Mouse (Mus musculus) hindbrain, embryonic 15.5 days (tissue): ENCODE results near the gene Padi2. TPM values are rescaled to one million over a fixed set of nuclear protein-coding genes. Genes with fewer than 3 reads are reported as not detected.

ENCODE experiments used
- ATAC-seq: fragments of 200-750 bp; cut with Nextera tagmentation; 2 replicates; pipeline ENCODE4 v1.8.0; 2017; ENCODE audit warnings: low read depth, moderate number of reproducible peaks, moderate TSS enrichment; ENCODE audit not compliant: low FRiP score
- H3K27ac ChIP-seq: fragments of 300-500 bp; sonication (generic); replicated peaks from 2 replicates; pipeline ENCODE4 v1.5.1; 2015; ENCODE audit warnings: mild to moderate bottlenecking, inconsistent platforms
- H3K27me3 ChIP-seq: fragments of 300-500 bp; sonication (generic); 2 replicates; pipeline ENCODE4 v1.6.1; 2015; ENCODE audit warnings: control low read depth, inconsistent platforms
- H3K36me3 ChIP-seq: fragments of 300-500 bp; sonication (generic); 2 replicates; pipeline ENCODE4 v1.6.1; 2015; ENCODE audit warnings: control low read depth, inconsistent platforms
- H3K4me1 ChIP-seq: fragments of 300-500 bp; sonication (generic); replicated peaks from 2 replicates; pipeline ENCODE4 v1.6.1; 2015; ENCODE audit warnings: control low read depth, inconsistent platforms
- H3K4me2 ChIP-seq: fragments of 300-500 bp; sonication (generic); 2 replicates; pipeline ENCODE4 v1.6.1; 2015; ENCODE audit warnings: moderate library complexity, mild to moderate bottlenecking, inconsistent platforms
- H3K4me3 ChIP-seq: fragments of 300-500 bp; sonication (generic); 2 replicates; pipeline ENCODE4 v1.5.1; 2015; ENCODE audit warnings: mild to moderate bottlenecking, inconsistent platforms
- H3K9ac ChIP-seq: fragments of 300-500 bp; sonication (generic); 2 replicates; pipeline ENCODE4 v1.6.1; 2015; ENCODE audit warnings: inconsistent platforms
- H3K9me3 ChIP-seq: fragments of 300-500 bp; sonication (generic); 2 replicates; pipeline ENCODE4 v1.6.1; 2016; ENCODE audit warnings: control low read depth, inconsistent platforms
- WGBS: fragments of 180-500 bp; shearing (Covaris S2); methylation state at CpG from one replicate; pipeline ENCODE4 v1.1.7; 2015; 5-methylcytosine and 5-hydroxymethylcytosine counted together
- polyA plus RNA-seq: library from polyadenylated mRNA; unstranded; fragments of >200 nt; fragmentation: Nextera tagmentation; extraction: Ambion mirVana; gene quantifications from 2 replicates; pipeline ENCODE4 v1.2.1, GENCODE M21; 2015

Padi2 gene
- polyA plus RNA-seq, 1 experiment from 2014 or later, result 1.2 TPM

DNA sequence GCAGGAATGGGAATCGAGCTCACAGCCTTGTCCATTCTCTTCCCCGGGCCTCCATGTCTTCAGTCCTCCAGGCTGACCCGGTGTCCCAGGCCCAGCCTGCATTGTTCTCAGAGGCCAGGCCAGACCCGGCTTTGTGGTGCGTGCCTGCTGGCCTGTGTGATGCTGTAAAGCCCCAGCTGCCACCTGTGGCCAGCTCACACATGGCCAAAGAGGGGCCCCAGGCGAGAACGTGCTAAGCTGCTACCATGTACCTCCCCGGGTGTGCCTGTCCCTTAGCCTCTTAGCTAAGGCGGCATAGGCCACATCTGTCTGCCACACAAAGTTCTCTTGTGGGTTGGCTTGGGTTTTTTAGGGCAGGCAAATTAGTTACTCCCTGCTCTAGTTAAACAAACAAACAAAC, 29.5 kb downstream of the Padi2 start:
- no peak overlapping the region for H3K4me2 ChIP-seq
- no peak overlapping the region for H3K4me3 ChIP-seq
- WGBS, result 72% methylated on average over 9 of the region's 9 CpGs
- H3K27ac ChIP-seq, result no peak overlapping the region
- H3K36me3 ChIP-seq, result no peaks in the 10 kb centered on the region
- no peak overlapping the region for H3K9ac ChIP-seq
- H3K9me3 ChIP-seq, result no peaks in the 10 kb centered on the region
- H3K4me1 ChIP-seq, result no peaks in the 10 kb centered on the region
- no peaks in the 10 kb centered on the region for H3K27me3 ChIP-seq
- ATAC-seq, result no peak

DNA sequence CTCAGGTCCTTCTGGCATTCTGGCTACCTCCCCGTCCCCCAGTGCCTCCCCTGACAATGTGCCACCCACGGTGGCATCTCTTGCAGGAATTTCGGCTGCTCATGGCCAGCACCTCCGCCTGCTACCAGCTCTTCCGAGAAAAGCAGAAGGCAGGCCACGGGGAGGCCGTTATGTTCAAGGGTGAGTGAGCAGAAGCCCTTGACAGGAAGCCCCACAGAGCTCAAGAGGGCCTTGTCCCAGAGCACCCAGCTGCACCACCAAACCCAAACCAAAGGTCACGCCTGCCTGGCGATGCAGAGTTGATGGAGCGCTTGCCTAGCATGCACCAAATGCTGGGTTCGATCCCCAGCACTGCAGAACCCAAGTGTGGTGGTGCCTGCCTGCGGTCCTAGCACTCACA, 38.2 kb downstream of the Padi2 start:
- H3K4me1 ChIP-seq, result no peaks in the 10 kb centered on the region
- no peak overlapping the region for H3K9ac ChIP-seq
- WGBS, result 89% methylated on average over 12 of the region's 12 CpGs

DNA sequence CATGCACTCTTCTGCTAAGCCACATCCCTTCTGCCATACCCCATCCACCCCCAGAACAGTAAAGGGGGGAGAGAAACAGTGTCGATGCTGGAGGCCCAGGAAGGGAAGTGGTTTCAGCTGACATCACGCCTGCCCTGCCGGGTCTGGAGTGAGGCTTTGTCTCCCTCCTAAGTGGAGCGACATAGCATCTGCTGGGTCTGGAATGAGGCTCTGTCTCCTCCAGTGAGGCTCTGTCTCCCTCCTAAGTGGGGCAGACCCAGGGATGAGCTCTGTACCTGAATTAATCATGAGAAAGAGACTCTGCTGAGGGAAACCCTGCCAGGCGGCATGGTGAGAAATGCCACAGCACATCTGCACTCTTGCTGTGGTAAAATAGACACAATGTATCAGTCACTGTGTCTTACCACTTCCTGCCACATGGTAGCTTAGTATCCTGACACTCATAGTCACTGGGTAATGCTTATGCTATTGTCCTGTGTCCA, 38.9 kb downstream of the Padi2 start:
- H3K4me2 ChIP-seq, result no peak overlapping the region
- no peaks in the 10 kb centered on the region for H3K9me3 ChIP-seq
- no peak overlapping the region for H3K27ac ChIP-seq
- H3K4me1 ChIP-seq, result no peaks in the 10 kb centered on the region
- H3K9ac ChIP-seq, result no peak overlapping the region
- no peak overlapping the region for H3K4me3 ChIP-seq
- no peaks in the 10 kb centered on the region for H3K27me3 ChIP-seq
- WGBS, result 76% methylated on average over 5 of the region's 5 CpGs
- ATAC-seq, result no peak
- H3K36me3 ChIP-seq, result no peaks in the 10 kb centered on the region

More for the DNA sequence above, 38.2 kb downstream of the Padi2 start:
- Histone ChIP-seq H3K36me3 (no peaks in the 10 kb centered on the region), H3K27me3 (no peaks in the 10 kb centered on the region), H3K27ac (no peak overlapping the region), H3K9me3 (no peaks in the 10 kb centered on the region), H3K4me3 (no peak overlapping the region), H3K4me2 (no peak overlapping the region)
- no peak for ATAC-seq

DNA sequence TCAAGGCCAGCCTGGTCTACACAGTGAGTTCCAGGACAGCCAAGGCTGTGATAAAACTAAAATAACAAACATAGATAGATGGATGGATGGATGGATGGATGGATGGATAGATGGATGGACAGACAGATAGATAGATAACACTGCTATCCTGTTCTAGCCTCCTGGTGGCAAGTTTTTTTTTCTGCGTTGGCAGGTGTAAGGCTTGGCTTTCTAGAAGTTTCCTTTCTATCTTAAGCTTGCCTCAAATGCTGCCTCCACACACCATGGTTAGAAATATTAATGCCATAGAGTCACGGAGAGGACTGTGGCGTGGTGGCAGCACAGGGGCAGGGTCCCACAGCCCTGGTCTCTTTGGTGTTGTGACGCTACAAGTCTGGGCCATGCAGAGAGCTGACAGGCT, 39.4 kb downstream of the Padi2 start:
- no peak for ATAC-seq

DNA sequence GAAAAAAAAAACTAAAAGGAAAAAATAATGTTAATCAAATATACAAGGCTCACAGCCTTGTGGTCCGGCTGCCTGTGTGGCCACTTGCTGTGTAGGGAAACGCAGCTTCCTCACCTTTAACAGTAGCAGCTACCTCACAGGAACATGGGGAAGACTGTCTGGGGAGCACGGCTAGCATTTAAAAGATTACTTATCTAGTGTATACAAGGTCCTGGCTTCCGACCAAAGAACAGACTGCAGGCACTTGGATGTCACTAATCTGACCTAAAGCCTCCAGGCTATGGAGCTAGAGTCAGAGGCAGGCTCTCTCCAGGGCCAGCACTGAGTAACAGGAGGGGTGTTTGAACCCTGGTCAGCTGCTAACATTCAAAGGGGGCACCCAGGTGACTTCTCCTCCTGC, 39.9 kb downstream of the Padi2 start:
- 78% methylated on average over 4 of the region's 4 CpGs for WGBS

More for the DNA sequence above, 39.4 kb downstream of the Padi2 start:
- H3K27me3 ChIP-seq, result no peaks in the 10 kb centered on the region
- no peak overlapping the region for H3K4me2 ChIP-seq
- H3K4me1 ChIP-seq, result no peaks in the 10 kb centered on the region
- H3K4me3 ChIP-seq, result no peak overlapping the region
- no peak overlapping the region for H3K27ac ChIP-seq
- no peaks in the 10 kb centered on the region for H3K36me3 ChIP-seq
- WGBS, result 95% methylated on average over 4 of the region's 4 CpGs
- no peak overlapping the region for H3K9ac ChIP-seq
- no peaks in the 10 kb centered on the region for H3K9me3 ChIP-seq

DNA sequence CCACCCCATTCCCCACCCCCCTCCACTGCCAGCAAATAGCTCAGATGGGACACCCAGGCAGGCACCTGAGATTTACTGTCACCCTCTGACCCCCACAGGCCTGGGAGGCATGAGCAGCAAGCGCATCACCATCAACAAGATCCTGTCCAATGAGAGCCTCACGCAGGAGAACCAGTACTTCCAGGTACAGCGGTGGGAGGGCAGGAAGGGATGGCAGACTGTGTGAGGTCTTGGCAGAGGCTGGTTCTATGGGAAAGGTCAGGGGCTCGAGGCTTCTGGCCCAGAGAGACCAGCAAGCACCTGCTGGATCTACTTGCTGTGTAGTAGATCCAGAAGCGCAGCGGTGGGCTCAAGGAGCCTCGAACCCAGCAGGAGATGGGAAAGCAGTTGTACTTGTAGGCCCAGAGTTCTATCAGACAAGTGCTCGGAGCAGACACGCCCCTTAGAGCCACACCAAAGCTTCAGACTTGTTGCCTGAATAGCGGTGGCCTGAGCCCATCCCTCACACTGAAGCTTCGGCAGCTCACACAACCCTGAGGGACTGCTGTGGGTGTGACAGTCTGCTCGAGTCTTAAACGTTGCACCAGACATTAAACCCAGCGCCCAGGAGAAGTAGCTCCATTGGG, 40.5 kb downstream of the Padi2 start:
- WGBS, result 78% methylated on average over 14 of the region's 14 CpGs
- Histone ChIP-seq H3K4me3 (no peak overlapping the region), H3K4me2 (no peak overlapping the region), H3K4me1 (no peaks in the 10 kb centered on the region), H3K36me3 (no peaks in the 10 kb centered on the region), H3K27me3 (no peaks in the 10 kb centered on the region), H3K9ac (no peak overlapping the region), H3K9me3 (no peaks in the 10 kb centered on the region), H3K27ac (no peak overlapping the region)
- ATAC-seq, result no peak

More for the DNA sequence above, 39.9 kb downstream of the Padi2 start:
- Histone ChIP-seq H3K9me3 (no peaks in the 10 kb centered on the region), H3K4me2 (no peak overlapping the region), H3K27ac (no peak overlapping the region), H3K27me3 (no peaks in the 10 kb centered on the region), H3K4me3 (no peak overlapping the region), H3K4me1 (no peaks in the 10 kb centered on the region), H3K36me3 (no peaks in the 10 kb centered on the region), H3K9ac (no peak overlapping the region)
- no peak for ATAC-seq

DNA sequence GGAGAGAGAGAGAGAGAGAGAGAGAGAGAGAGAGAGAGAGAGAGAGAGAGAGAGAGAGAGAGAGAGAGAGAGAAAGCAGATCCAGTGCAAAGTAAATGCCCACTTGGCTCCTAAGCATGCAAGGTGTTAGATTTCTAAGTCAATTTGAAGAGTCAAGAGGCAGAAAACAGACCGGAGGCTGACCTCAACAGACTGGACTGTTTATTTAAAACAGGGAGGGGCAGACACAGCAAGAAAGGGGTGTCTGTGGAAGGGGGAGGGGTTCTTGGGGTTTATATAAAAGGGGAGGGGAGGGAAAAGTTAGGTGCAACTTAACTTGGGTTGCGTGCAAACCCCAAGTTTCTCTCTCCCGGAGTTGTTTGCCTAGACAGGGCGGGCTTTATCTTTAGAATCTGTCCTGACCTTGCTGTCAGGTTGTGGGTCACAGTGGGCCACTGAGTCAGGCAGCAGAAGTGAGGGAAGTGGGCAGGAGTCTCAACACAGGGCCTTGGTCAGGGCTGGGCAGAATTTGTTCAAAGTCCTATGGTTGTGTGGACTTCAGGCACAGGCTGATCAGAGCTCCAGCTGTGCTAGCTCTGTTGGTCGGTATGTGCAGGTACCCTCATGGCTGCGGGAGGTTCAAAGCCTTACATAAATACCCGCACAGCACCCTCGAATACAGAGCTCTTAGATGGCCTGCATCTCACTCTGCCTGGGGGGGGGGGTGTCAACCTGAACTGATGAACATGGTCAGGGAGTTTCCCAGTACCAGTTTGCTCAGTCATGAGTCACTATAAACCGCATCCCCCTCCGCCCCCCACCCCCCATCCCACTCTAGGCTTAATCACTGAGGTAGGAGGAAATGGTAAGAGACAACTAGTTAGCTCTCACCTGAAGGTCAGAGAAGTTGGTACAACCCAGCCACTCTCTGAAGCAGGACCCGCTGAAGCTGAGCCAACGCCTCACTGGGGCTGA, 41.6 kb downstream of the Padi2 start:
- no peaks in the 10 kb centered on the region for H3K4me1 ChIP-seq
- no peak overlapping the region for H3K4me2 ChIP-seq
- H3K9me3 ChIP-seq, result no peaks in the 10 kb centered on the region
- no peak overlapping the region for H3K9ac ChIP-seq
- no peaks in the 10 kb centered on the region for H3K36me3 ChIP-seq
- H3K27ac ChIP-seq, result no peak overlapping the region
- no peak for ATAC-seq
- H3K27me3 ChIP-seq, result no peaks in the 10 kb centered on the region
- 87% methylated on average over 12 of the region's 12 CpGs for WGBS
- H3K4me3 ChIP-seq, result no peak overlapping the region

DNA sequence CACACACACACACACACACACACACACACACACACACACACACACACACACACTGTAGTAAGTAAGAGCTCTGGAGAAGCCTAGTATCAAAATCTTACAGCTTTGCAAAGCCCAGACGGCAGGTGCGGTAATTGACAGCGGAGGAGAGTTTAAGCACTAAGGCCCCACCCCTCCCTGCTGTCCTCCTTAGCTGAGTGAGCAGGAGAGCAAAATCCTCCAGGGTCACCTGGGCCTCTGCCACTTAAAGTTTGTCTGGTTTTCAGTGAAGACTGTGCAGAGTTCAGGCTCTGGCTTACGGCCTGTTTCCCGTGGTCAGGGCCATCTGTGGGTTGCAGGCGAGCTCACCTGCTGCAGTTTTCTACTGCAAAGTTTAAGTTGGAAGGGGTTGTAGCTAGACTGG, 42.3 kb downstream of the Padi2 start:
- H3K9ac ChIP-seq, result no peak overlapping the region
- 88% methylated on average over 6 of the region's 6 CpGs for WGBS
- H3K4me1 ChIP-seq, result no peaks in the 10 kb centered on the region
- ATAC-seq, result no peak
- no peaks in the 10 kb centered on the region for H3K27me3 ChIP-seq
- H3K27ac ChIP-seq, result no peak overlapping the region
- no peak overlapping the region for H3K4me3 ChIP-seq
- H3K9me3 ChIP-seq, result no peaks in the 10 kb centered on the region
- H3K4me2 ChIP-seq, result no peak overlapping the region
- no peaks in the 10 kb centered on the region for H3K36me3 ChIP-seq

DNA sequence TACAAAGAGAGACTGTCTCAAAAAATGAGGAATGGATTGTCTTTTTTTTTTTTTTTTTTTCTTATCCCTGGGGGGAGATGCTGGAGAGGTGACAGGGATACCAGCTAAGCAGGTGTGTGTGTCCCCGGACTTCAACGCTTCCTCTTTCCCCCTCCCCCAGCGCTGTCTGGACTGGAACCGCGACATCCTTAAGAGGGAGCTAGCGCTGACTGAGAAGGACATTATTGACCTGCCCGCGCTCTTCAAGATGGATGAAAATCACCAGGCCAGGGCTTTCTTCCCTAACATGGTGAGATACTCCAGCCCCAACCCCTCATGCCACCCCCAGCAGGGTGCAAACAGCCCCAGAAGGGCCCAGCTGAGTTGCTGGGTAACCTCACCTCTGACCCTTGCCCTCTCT, 42.9 kb downstream of the Padi2 start:
- Histone ChIP-seq H3K4me2 (no peak overlapping the region), H3K9me3 (no peaks in the 10 kb centered on the region), H3K27ac (no peak overlapping the region), H3K4me1 (no peaks in the 10 kb centered on the region), H3K4me3 (no peak overlapping the region), H3K36me3 (no peaks in the 10 kb centered on the region), H3K27me3 (no peaks in the 10 kb centered on the region), H3K9ac (no peak overlapping the region)
- no peak for ATAC-seq
- WGBS, result 84% methylated on average over 8 of the region's 8 CpGs

DNA sequence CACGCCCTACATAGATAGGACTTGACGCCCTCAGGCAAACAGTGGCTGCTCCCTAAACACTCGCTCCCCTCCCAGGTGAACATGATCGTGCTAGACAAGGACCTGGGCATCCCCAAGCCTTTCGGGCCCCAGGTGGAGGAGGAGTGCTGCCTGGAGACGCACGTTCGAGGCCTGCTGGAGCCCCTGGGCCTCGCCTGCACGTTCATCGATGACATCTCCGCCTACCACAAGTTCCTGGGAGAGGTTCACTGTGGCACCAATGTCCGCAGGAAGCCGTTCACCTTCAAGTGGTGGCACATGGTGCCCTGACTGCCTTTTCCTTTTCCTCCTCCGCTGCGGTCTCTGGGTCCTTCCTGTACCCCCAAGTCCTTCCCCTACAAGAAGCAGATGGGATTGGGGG, 43.5 kb downstream of the Padi2 start:
- H3K27me3 ChIP-seq, result no peaks in the 10 kb centered on the region
- H3K27ac ChIP-seq, result no peak overlapping the region
- no peaks in the 10 kb centered on the region for H3K9me3 ChIP-seq
- no peak overlapping the region for H3K4me2 ChIP-seq
- no peak for ATAC-seq
- H3K4me3 ChIP-seq, result no peak overlapping the region
- H3K36me3 ChIP-seq, result no peaks in the 10 kb centered on the region
- H3K4me1 ChIP-seq, result no peaks in the 10 kb centered on the region
- WGBS, result 89% methylated on average over 16 of the region's 16 CpGs
- no peak overlapping the region for H3K9ac ChIP-seq

DNA sequence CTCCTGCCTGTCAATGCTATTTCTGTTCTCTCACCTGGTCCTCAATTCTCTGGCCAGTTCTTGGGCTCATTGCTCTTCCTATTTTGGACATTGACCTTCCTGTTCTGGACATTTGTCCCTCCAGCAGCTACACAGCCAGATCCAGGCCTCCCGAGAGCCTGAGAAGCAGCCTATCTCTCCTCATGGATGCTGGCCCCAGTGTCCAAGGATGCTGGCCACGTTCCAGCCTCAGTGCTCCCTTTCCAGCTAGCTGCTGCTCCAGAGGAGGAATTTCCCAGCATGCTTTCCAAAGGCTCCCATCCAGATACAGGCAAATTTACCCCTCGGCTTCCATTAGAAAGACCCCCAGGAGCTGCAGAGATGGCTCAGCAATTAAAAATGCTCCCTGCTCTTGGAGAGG, 44.4 kb downstream of the Padi2 start:
- Histone ChIP-seq H3K9ac (no peak overlapping the region), H3K9me3 (no peaks in the 10 kb centered on the region), H3K4me2 (no peak overlapping the region), H3K27me3 (no peaks in the 10 kb centered on the region), H3K4me1 (no peaks in the 10 kb centered on the region), H3K4me3 (no peak overlapping the region), H3K27ac (no peak overlapping the region), H3K36me3 (no peaks in the 10 kb centered on the region)
- 66% methylated on average over 3 of the region's 3 CpGs for WGBS
- ATAC-seq, result no peak

DNA sequence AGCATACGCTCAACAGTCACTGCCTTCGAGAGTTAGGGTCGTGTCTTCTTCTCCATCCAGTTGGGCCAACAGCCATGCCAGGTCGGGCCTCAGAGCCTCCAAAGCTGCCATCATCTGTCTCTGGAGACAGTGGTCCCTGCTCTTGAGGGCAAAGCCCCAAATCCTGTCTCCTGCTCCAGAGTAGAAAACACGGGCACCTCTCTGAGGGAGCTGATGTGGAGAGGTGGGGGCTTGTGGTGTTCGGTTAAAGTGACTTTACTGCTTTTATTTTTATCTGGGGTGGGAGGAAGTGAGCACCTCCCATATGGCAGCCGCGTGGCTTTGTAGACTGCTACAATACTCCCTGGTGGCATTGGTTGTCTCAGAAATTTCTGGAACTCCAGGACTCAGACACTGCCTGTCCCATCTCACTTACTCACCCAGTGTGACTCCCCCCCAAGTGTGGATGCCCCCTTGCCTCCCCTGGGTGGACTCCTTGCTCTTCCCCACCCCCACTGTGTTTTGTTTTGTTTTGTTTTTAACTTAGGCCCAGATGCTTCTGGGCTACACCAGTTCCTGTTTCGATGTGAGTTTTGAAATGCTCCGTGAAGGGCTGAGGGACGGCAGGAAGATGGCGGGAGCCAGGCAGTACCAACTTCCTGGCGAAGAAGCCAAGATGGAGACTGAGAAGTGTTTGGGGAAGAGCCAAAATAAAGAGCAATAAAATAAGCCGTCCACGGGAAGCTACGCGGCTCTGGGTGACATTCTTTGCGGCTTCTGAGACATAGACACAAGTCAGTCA, 45.9 kb downstream of the Padi2 start:
- H3K27ac ChIP-seq, result no peak overlapping the region
- H3K4me3 ChIP-seq, result no peak overlapping the region
- H3K9ac ChIP-seq, result no peak overlapping the region
- no peak overlapping the region for H3K4me2 ChIP-seq
- no peaks in the 10 kb centered on the region for H3K36me3 ChIP-seq
- H3K9me3 ChIP-seq, result no peaks in the 10 kb centered on the region
- no peak for ATAC-seq
- no peaks in the 10 kb centered on the region for H3K27me3 ChIP-seq
- 84% methylated on average over 18 of the region's 18 CpGs for WGBS
- H3K4me1 ChIP-seq, result peaks cover 4% of the 10 kb centered on the region
